Mouse (Mus musculus): ENCODE data around the gene Riiad1.

The Riiad1 gene

DNA sequence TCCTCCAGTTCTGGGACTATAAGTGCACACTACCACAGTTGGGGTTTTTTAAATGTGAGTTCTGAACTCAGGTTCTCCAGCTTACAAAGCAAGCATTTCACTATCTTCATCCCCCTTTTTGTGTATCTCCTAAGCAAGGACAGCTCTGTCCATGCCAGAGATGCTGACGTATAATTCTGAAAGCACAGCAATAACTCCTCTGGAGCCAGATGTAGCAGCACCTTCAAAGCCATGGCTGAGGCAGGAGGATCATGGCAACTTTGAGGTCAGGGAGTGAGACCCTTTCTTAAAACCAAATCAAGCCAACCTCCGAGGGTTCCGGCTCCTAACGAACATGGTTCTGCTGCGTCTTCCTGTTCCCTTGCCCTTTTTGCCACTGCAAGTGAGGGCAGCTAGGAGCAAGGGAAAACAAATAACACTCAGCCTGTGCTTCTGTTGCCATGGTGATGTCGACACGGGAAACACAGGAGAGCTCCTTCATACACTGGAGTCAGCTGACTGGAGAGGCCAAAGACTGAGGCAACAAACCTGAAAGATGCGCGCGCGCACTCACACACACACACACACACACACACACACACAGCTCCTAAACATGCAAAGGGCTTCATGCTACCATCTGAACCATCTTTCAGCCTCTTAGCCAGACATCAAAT, 16.1 kb downstream of the Riiad1 start:
- no peak for DNase-seq (ENCODE audit: low spot score)

DNA sequence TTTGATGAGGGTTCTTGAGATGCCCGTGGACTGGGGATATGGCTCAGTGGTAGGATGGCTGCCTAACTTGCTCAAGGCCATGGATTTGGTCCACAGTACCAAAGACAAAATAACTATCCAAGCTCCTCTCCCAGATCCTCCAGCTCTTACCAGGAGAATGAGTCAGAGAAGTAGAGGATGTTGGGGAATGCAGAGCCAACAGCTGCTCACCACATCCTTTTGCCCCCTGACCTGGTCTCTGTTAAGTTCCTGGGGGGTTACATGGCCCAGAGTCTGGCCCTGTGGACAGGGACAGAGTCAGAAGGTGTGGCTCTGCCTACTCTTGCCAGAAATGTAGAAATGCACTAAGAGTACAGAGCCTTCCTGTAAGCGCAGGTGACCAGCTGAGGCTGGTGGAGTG, 20.3 kb downstream of the Riiad1 start:
- DNase-seq (ENCODE audit: low spot score), result no peak

DNA sequence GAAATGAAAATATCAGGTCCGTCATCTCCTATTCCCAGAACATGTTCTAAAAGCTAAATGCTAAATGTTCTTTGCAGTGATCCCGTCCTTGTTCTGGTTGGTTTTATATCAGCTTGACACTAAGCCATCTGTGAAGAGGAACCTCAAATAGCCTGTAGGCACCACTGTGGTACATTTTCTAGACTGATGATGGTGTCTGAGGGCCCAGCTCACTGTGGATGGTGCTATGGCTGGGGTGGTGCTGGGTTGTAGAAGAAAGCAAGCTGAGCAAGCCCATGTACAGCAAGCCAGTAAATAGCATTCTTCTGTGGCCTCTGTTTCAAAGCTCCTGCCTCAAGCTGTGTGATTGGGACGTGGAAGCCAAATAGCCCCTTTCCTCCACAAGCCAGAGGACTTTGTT, 23.1 kb downstream of the Riiad1 start:
- DNase-seq (ENCODE audit: low spot score), result no peak

- peak; percentile 85 for DNase-seq (ENCODE audit: low spot score)
These were observed 23.6 kb downstream of the Riiad1 start for GRCm38 (mm10) chr3:94456529-94457000.

DNA sequence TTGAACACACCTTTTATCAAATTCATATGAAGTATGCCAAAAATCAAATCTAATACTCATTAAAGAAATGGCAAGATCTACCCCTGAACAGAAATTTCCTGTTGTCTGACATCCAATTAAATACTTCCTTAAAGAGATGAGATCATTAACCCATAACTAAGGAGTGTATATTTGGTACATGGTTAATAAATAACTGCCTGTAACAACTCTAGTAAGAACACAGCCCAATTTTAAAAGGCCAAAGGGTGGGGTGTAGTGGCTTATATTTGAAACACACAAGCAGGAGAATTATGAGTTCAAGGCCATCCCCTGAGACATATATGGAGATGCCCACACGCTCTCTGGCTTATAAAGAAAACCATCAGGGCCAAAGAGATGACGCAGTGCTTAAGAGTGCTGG, 30.8 kb downstream of the Riiad1 start:
- no peak for DNase-seq (ENCODE audit: low spot score)

DNA sequence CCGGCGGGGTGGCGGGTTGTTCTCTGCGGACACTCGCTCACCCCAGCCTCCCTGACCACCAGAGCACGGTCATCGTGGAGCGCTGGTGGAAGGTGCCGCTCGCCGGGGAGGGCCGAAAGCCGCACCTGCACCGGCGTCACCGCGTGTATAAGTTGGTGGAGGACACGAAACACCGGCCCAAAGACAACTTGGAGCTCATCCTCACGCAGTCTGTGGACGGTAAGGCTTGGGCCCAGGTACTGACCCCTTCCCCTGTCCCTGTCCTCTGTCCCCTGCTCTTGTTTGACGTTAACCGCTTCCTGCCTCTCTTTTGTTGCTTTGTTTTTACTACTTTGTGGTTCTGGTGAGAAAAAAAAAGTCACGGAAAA, 36.6 kb downstream of the Riiad1 start, which contains the start of gene Oaz3:
Gene Oaz3 (minus strand): TSS at position 319 of the 368 bp plus-strand sequence.
- DNase-seq (ENCODE audit: low spot score), result no peak

- peak; percentile 88 for DNase-seq (ENCODE audit: low spot score)
These were observed 37.1 kb downstream of the Riiad1 start, which contains the start of gene Mrpl9 for GRCm38 (mm10) chr3:94442951-94443596. Gene Mrpl9 (plus strand): TSS chr3:94443318.

- no peak for DNase-seq (ENCODE audit: low spot score)
These were observed 39.0 kb downstream of the Riiad1 start for GRCm38 (mm10) chr3:94441182-94441581.

- DNase-seq (ENCODE audit: low spot score), result no peak
These were observed 43.7 kb downstream of the Riiad1 start for GRCm38 (mm10) chr3:94436420-94436819.

DNA sequence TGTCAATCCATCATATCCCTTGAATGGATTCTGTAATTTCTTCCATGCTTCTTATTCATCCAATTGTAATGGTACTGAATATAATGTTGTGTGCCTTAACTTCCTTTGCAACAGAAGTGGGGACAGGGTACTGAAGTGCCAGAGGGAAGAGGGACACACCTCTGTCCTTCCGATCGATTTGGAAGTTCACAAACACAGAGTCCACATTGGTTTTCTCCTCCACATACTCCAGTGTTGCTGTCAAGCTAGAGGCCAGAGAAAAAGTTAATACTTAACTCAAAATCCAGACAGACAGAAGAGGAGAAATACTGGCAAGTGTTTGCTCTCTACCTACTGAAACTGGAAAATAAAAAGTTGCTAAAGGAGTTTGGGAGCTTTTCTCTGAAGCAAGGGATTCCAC, 45.8 kb downstream of the Riiad1 start:
- DNase-seq (ENCODE audit: low spot score), result no peak

DNA sequence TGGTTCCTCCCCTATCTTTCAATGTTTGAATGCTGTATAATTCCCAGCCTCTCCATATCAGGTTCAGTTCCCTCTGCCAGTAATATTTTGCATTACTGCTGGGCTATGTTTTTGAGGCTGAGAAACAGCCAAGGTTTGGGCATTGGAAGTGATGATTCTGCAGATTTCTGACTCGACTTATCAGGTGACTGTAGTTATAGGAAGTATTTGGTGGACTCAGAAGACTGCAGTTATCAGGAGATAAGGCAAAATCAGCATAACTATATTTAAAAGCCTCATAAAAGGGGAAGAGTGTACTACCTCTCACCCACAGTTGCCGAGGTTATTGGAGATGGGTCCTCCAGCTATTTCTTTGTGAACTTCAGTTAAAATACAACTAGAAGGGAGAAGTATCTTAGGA, 49.2 kb downstream of the Riiad1 start:
- DNase-seq (ENCODE audit: low spot score), result no peak
